Mouse (Mus musculus): ENCODE measurements around the gene Ang5.
"Not testable (repeated sequence)": the region's sequence is repeated elsewhere in the genome, so short reads cannot be mapped to it uniquely, and the experiment has no call there.

Ang5 gene

GRCm38 (mm10) chr14:43956769-43957168 is at the start of gene Ang5:
TSS of gene Ang5 (plus strand) at chr14:43957069.
- in situ Hi-C loops (cut with MboI; ENCODE audit: unreplicated experiment in 2 of 2) = not testable (repeated sequence)

GRCm38 (mm10) chr14:43918214-43918613 is 38.7 kb upstream of the Ang5 start:
- in situ Hi-C loops (cut with MboI; ENCODE audit: unreplicated experiment in 2 of 2) = not testable (repeated sequence)

GRCm38 (mm10) chr14:43923459-43923858 is 33.4 kb upstream of the Ang5 start, which contains the start of gene Ear10:
TSS of gene Ear10 (minus strand) at chr14:43923559.
- in situ Hi-C loops (cut with MboI; ENCODE audit: unreplicated experiment in 2 of 2) = not testable (repeated sequence)

- in situ Hi-C loops (cut with MboI; ENCODE audit: unreplicated experiment in 2 of 2) = not testable (repeated sequence)
Measured at GRCm38 (mm10) chr14:43924688-43925403, 32.0 kb upstream of the Ang5 start, which contains the start of gene Gm8113. TSS of gene Gm8113 (plus strand) at chr14:43925390.

- in situ Hi-C loops (cut with MboI; ENCODE audit: unreplicated experiment in 2 of 2) = not testable (repeated sequence)
Measured at GRCm38 (mm10) chr14:43925404-43925950, 31.4 kb upstream of the Ang5 start.

GRCm38 (mm10) chr14:43932991-43933390 is 23.9 kb upstream of the Ang5 start:
- in situ Hi-C loops (cut with MboI; ENCODE audit: unreplicated experiment in 2 of 2) = not testable (repeated sequence)

- in situ Hi-C loops (cut with MboI; ENCODE audit: unreplicated experiment in 2 of 2) = not testable (repeated sequence)
Measured at GRCm38 (mm10) chr14:43933399-43933798, 23.5 kb upstream of the Ang5 start.

GRCm38 (mm10) chr14:43953382-43953781 is 3.5 kb upstream of the Ang5 start:
- in situ Hi-C loops (cut with MboI; ENCODE audit: unreplicated experiment in 2 of 2) = not testable (repeated sequence)

GRCm38 (mm10) chr14:43955074-43955473 is 1.8 kb upstream of the Ang5 start:
- in situ Hi-C loops (cut with MboI; ENCODE audit: unreplicated experiment in 2 of 2) = not testable (repeated sequence)

GRCm38 (mm10) chr14:43983454-43983853 is 26.6 kb downstream of the Ang5 start:
- in situ Hi-C loops (cut with MboI; ENCODE audit: unreplicated experiment in 2 of 2) = no loop called here

- in situ Hi-C loops (cut with MboI; ENCODE audit: unreplicated experiment in 2 of 2) = no loop called here
Measured at GRCm38 (mm10) chr14:43983897-43984296, 27.0 kb downstream of the Ang5 start.

GRCm38 (mm10) chr14:43986147-43986546 is 29.3 kb downstream of the Ang5 start:
- in situ Hi-C loops (cut with MboI; ENCODE audit: unreplicated experiment in 2 of 2) = no loop called here

- in situ Hi-C loops (cut with MboI; ENCODE audit: unreplicated experiment in 2 of 2) = not testable (repeated sequence)
Measured at GRCm38 (mm10) chr14:43987404-43987803, 30.5 kb downstream of the Ang5 start.

GRCm38 (mm10) chr14:43998455-43999000 is 41.7 kb downstream of the Ang5 start:
- in situ Hi-C loops (cut with MboI; ENCODE audit: unreplicated experiment in 2 of 2) = not testable (repeated sequence)

- in situ Hi-C loops (cut with MboI; ENCODE audit: unreplicated experiment in 2 of 2) = no loop called here
Measured at GRCm38 (mm10) chr14:44001600-44001999, 44.7 kb downstream of the Ang5 start.

- in situ Hi-C loops (cut with MboI; ENCODE audit: unreplicated experiment in 2 of 2) = no loop called here
Measured at GRCm38 (mm10) chr14:44002169-44002568, 45.3 kb downstream of the Ang5 start, which contains the start of gene Ang6. TSS of gene Ang6 (minus strand) at chr14:44002269.

GRCm38 (mm10) chr14:44008021-44008420 is 51.2 kb downstream of the Ang5 start:
- in situ Hi-C loops (cut with MboI; ENCODE audit: unreplicated experiment in 2 of 2) = not testable (repeated sequence)

GRCm38 (mm10) chr14:44009686-44010085 is 52.8 kb downstream of the Ang5 start:
- in situ Hi-C loops (cut with MboI; ENCODE audit: unreplicated experiment in 2 of 2) = not testable (repeated sequence)

All from v-Abl transformed pro-B cells (cell line).